Mouse (Mus musculus): ENCODE data around the gene Dcun1d3.

DNA sequence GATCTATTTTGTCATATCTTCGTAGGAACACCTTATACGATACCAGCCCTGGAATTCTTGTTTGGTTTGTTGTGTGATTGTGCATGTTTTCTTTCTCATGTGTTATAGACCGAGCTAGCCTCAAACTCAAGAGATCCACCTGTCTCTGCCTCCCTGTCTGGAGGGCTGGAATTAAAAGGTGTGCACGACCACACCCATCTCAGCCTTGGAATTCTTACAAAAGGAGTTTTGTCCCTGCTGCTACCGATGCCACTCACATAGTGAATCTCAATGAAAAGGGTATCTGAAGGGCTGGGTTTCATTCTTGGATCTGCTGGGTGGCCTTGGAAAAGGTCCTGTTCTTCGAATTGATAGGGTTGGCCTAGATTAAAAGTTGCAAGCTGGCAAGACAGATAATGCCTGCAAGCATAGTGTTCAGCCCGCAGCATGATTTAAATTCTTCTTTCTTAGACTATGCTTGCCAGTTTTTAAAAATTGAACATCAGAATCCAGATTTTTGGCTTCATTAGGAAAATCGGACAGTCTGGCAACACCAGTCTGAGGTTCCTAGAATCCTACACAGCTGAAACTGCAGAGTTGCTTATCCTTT lies 1.5 kb upstream of the Dcun1d3 start:
- TF ChIP-seq POLR2A (IDR thresholded peaks at IDR 0.05; ENCODE audit: insufficient read depth, low read length) (no peak), CTCF (IDR thresholded peaks at IDR 0.05; ENCODE audit: low read depth, low read length) (no peak)

Measured in ES-Bruce4 (cell line).